Mouse (Mus musculus) ovary, postnatal 36 days (tissue): ENCODE measurements at regions not wholly inside any gene's neighbourhood (a gene's known extent, or its start where the extent isn't known, plus 50 kb on each side); places are given as distances from the start of the nearest gene placed in this dataset.
"Not testable (repeated sequence)": the region's sequence is repeated elsewhere in the genome, so short reads cannot be mapped to it uniquely, and the experiment has no call there.

Experiments
- DNase-seq: peaks from one replicate; pipeline ENCODE4 v3.0.0; 2022; ENCODE audit warnings: low spot score, mixed read lengths

DNA sequence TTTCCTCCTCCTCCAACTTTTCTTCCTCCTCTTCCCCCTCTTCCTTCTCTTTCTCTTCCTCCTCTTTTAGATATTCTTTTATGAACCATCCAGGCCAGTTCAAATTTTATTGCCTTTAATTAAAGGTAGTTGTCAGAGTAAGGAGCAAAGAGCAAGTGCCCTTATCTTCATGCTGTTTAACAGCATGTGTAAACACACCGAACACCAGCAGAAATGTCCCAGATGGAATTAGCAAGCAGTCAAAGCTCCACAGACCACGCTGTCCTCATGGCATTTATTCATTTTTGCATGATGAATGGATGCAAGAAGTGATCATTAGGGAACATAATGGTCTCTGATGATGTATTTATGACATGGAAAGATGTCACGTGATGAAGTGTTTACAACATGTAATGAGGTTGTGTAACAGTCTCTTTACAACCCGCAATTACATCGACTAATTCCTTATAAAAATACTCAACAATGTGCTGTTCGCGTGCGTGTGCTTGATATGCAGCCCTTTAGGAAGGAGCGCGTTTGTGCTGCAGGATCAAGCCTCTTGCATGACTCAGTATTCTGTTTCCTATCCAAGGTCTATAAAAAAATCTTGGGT is 187.0 kb downstream of the Bmp2 start:
- DNase-seq: no peak

DNA sequence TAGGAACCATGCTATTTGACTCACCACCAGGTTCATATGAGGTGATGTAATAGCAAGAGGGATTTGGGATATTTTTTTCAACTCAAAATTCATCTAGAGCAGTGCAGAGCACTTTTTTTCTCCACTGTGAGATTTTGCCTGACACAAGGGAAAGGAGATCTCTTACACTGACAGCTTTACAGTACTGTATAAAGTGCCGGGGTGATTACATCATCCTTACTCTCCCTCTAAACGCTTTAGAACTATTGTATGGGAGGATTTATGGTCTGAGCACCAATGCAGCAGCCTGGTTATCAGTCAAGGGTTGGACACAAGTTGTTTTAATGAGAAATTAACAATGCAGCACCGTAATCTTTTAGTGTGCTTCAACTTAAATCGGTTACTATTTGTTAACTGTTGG is 196.5 kb downstream of the Bmp2 start:
- no peak for DNase-seq

DNA sequence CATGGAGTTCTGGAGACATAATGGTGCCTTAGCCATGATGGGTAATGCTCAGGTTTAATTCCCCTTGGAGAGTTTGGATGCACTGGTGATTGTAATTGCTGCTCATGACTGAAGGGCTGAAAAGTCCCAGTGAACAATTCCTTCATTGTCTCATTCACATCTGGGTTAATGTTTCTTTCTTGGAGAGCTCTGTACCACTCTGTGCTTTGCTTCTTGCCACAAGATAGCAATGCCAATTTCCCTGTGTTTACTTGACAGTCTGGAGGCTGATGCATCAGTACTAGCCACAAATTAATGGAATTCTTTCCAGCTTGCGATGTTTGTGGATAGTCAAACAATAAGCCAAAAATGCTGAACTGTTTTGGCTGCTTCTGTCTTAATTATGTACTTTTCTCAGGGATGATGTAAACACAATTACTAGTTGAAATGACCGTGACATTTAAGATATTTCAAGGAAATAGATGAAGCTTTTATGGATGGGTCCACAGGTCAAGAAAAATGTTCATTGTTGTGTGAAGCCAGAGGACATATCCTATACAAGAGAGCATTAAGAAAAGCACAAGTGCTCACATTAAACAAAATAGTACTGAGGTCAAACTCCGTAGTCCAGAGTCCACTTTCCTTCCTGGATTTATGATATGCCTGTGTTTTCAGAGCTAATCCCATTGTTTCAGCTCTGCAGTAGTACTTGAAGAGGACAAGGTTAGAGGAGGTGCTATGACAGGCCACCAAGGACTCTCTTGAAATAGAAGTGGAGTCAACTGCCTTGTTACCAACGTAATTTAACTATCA is 198.1 kb downstream of the Bmp2 start:
- DNase-seq: no peak

DNA sequence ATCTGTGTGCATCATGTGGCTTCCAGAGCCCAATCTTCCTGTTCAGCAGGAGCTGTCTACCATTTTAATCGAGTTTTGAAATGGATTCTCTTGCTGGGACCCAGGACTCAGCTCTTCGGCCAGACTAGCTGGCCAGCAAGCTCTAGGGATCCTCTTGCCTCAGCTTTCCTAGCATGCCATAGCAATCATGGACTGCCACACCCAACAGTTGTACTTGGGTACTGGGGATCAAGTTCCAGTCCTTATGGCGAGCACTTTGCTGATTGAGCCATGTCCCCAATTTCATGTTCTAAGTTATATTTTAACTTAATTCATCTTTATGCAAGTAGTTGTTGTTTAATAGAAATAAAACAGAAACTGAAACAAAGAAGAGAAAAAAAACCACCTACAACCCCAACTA is 202.1 kb downstream of the Bmp2 start:
- no peak for DNase-seq

DNA sequence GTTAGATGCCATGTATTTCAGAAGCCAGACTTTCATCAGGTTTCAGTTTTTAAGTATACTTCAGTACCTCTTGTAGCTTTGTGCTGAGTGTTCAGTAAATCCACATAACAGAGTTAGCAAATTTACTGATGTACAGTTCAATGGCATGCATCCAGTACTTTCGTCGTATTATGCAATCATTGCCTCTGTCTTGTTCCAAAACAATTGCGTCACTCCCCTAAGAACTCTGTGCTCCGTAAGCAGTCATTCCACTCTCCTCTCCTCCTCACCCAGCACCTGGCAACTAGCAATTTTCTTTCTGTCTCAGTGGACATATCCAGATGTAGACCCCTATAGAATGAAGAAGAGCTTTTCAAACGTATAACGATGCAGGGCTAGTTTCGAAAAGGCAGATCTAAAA is 209.5 kb downstream of the Bmp2 start:
- no peak for DNase-seq

DNA sequence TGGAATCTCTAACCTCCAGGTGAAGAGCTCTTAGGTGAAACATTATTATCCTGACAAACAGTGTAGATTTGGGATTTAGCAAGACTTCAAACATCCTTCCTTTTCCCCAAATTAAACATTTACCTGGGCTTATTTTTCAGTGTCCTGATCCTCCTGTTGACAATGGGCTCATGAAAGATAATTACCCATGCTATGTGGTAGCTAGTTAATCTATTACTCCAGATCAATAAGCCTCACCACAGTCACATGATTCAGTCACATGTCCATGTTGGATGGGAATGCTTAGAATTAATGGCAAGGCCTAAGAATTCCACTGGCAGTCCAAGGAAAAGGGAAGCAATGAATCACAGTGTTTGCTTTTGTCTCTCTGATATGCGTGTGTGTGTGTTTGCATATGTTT is 216.6 kb downstream of the Bmp2 start:
- DNase-seq: no peak

DNA sequence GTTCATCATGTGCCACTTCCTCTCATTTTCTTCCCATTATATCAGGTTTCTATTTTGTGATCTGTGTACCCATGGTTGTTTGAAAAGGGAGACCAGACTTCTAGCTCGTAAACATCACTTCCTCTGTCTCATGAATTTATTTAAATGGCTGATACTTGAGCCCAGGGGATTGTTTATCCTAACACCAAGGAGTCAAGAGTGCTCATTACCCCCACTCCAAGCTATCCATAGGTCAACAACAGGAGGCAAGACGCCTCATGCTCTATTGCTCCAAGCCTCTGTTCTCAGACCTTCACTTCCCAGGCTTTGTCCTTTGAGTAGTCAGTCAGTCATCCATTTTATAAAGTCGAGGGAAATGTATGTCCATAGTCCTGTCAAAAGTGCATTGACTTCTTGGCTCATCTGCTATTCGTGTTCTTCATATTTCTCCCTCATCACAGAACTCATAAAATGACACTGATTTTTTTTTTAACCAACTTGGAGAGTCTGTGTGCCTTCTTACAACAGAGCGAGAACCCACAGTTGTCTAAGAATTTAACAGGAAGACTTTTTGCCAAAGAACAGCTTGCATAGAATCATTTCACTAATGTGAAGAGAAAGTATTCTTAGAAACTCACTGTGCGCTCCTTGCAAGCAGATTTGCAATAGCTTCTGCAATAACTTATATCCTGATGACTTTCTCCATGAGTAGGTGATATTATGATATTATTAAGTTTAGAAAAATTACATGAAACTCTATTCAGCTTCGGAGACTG is 231.8 kb downstream of the Bmp2 start:
- no peak for DNase-seq

DNA sequence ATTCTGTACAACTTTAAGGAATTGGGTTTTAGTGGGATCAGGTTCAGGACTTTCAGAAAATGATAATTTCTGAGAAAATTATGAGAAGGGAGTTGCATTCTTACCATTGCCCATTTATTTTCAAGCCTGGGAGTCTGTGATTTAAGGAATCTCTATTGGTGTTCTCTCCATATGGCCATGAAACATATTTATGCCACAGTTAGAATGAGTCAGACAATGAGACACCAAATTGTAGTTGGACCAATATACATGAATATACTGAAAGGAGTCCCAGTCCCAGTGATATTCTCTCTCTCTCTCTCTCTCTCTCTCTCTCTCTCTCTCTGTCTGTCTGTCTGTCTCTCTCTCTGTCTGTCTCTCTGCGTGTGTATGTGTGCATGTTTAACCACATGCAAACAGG is 239.1 kb downstream of the Bmp2 start:
- no peak for DNase-seq

DNA sequence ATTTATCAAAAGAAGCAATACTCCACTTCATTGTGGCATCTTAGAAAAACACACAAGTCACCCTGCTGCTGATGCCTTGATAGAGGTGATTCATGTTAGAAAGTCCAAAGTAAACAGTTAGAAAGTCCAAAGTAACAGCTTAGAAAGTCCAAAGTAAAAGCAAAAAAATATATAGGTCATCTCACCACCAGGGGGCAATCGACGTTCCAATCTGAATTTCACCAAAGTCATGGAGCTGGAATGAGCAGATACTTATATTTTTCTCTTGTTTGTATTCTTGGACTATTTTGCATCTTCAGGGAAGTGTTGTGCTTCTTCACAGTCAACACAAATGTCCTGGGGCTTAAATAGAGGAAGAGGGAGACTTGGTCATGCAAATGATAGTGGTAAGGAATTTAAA is 241.3 kb downstream of the Bmp2 start:
- DNase-seq: no peak

DNA sequence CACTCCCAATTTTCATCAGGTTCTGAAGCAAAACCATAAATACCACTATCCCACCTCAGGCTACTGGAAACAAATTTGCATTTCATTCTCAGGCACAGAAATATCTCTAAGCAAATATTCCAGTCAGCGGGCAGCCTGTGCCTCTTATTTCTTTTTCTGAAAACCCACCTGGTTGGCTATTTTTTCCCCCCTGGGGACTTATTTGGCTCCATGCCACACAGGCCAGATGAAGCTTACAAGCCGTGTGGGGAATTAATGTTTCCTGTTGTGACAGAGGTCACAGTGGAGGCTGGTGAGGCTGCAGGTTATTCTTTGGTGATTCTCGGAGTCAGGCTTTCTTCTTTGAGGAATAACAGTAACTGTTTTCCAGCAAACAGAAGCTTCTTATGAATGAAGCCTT is 250.7 kb downstream of the Bmp2 start:
- no peak for DNase-seq

DNA sequence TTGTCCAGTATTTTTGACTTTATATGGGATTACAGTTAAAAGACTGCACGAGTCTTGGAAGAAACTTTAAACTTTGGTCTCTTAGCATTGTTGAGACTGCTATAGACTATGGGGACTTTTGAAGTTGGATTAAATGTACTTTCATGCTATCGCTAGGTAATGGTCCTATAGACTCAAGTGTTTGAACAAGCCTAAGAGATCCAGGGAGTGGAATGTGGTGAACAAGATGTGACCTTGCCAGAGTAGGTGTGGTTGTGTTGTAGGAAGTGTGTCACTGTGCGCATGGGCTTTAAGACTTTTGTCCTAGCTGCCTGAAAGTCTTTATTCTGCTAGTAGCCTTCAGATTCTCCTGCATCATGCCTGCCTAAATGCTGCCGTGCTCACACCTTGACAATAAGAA is 269.5 kb downstream of the Bmp2 start:
- DNase-seq: no peak

DNA sequence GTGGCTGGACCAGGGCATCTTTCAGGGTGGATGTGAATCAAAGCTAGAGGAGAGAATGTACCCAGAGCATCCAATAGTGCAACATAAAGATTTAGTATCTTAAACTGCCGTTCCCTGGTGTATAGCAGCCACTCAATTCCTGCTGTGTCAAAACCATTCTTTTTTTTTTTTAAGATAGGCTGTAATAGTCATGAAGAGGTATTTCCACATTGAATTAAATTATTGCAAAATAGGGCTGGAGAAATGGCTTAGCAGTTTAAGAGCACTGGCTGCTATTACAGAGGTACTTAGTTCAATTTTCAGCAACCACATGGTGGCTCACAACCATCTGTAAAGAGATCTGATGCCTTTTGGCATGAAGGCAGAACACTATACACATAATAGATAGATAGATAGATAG is 277.4 kb downstream of the Bmp2 start:
- DNase-seq: no peak

DNA sequence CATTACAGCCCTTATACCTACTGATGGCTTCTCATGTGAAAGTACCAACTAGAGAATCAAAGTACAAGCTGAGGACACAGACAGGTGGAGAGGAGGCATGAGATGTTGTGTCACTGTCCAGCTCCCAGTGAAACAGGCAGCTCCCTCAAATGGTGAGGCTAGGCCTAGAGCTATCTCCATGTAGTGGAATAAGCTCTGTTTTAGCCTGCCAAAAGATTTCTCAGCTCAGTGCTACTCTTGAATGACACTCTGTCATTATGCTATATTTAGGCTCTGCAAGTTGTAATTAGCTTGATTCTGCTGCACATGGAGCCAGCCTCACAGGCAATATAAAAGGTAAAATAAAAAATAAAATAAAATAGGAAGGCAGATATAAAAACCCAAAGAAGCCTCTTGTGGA is 298.5 kb downstream of the Bmp2 start:
- DNase-seq: no peak

DNA sequence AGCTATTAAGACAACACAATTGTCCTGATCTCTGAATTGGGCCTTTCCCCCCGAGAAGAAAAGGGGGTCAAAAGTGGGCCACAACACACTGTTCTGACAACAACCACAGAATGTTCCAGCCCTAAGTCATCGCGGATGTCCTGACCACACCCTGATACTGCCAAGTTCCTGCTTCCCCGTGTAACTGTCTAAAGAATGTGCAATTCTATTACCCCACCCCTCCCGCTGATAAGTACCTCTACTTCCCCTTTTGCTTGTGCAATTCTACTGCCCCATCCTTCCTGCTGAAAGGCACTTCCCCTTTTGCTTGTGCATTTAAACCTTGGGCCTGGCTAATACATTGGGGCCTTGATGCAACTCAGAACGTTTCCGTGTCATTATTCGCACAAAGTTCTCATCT is 323.0 kb downstream of the Bmp2 start:
- DNase-seq: not testable (repeated sequence)

DNA sequence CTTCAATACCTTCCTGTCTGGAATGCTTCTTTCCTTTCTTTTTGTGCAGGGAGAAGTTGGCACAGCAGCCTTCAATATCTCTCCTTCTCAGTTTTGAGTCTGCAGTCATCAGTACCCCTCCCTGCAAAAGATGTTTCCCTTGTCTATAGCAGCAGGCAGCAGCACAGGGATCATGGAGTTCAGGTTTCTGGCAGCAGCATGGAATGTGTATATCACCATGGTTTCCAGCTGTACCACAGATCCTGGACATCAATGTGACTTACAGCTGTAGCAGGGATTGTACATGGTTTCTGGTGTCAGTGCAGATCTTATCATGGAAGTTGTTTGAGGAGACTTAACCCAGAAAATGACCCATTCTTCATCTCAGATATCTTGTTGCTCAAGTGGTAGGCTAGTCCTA is 331.7 kb downstream of the Bmp2 start:
- no peak for DNase-seq

DNA sequence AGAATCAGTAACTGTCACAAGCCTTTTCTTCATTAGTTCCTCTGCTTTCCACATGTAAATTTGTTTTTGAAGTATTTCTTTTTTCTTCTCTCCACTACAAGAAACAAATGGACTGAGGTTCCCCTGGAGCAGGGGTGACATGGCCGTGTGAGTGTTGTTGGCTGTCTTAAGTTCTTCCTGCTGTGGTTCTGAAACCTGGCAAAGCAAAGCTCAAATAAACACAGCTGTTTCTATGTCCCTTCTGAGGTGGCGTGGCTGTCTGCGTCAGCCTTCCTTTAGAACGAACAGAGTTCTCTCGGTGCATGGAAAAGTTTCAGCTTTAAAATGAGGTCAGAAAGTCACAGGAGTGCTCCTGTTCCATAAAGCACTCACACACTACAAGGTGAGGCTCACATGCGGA is 354.3 kb downstream of the Bmp2 start:
- DNase-seq: no peak
